Mouse (Mus musculus) CH12.LX (cell line): ENCODE results near the gene Clba1. TPM values are rescaled to one million over a fixed set of nuclear protein-coding genes. Genes with fewer than 3 reads are reported as not detected.

Source experiments
- DNase-seq: peaks from one replicate; pipeline ENCODE4 v3.0.0-alpha.2; 2013; ENCODE audit errors: extremely low read depth
- H3K27ac ChIP-seq: 2 replicates; pipeline ENCODE4 v1.5.1; 2012; ENCODE audit warnings: low read depth, mild to moderate bottlenecking, control low read depth, moderate library complexity; ENCODE audit not compliant: insufficient read depth
- H3K27me3 ChIP-seq: replicated peaks from 2 replicates; pipeline ENCODE3; 2012; ENCODE audit warnings: inconsistent platforms
- H3K36me3 ChIP-seq, 2 experiments: replicated peaks in 1 of 2; 2 replicates each; pipeline versions ENCODE3 to v1.6.1; 2012; ENCODE audit warnings: inconsistent platforms in 1 of 2, low read length in 1 of 2, mild to moderate bottlenecking in 1 of 2, mixed read lengths in 1 of 2, moderate library complexity in 1 of 2; ENCODE audit not compliant: control insufficient read depth in 1 of 2, insufficient read depth in 1 of 2
- H3K4me1 ChIP-seq, 2 experiments: 2 replicates each; pipeline ENCODE4 v1.6.1; 2012; ENCODE audit warnings: inconsistent platforms in 1 of 2, moderate library complexity in 1 of 2; ENCODE audit not compliant: insufficient read depth in 2 of 2, control insufficient read depth in 1 of 2
- H3K4me2 ChIP-seq: 2 replicates; pipeline ENCODE4 v1.6.1; 2012; ENCODE audit warnings: low read depth, mild to moderate bottlenecking, control low read depth; ENCODE audit not compliant: poor library complexity, insufficient read depth, severe bottlenecking
- H3K4me3 ChIP-seq, 3 experiments: fragments of 150-350 bp in 1 of 3; sonication (generic) in 1 of 3; replicated peaks in 1 of 3; 2 replicates each; pipeline versions ENCODE3 to v1.5.1; 2011 to 2012; ENCODE audit warnings: low read depth in 2 of 3, low read length in 2 of 3, mild to moderate bottlenecking in 2 of 3, moderate library complexity in 2 of 3, control low read depth in 1 of 3, improper control_type of control experiment in 1 of 3, inconsistent platforms in 1 of 3, mixed read lengths in 1 of 3; ENCODE audit not compliant: poor library complexity in 1 of 3
- H3K79me2 ChIP-seq: replicated peaks from 2 replicates; pipeline ENCODE4 v1.6.1; 2012; ENCODE audit warnings: mild to moderate bottlenecking, moderate library complexity; ENCODE audit not compliant: control insufficient read depth, poor library complexity, insufficient read depth, severe bottlenecking; ENCODE audit errors: extremely low read depth
- H3K9ac ChIP-seq: 2 replicates; pipeline ENCODE4 v1.6.1; 2012; ENCODE audit warnings: low read depth, mild to moderate bottlenecking, control low read depth, moderate library complexity; ENCODE audit not compliant: insufficient read depth
- H3K9me3 ChIP-seq: replicated peaks from 2 replicates; pipeline ENCODE3; 2012; ENCODE audit warnings: low read length, inconsistent platforms, mixed read lengths
- BHLHE40 ChIP-seq: IDR thresholded peaks from 2 replicates; pipeline ENCODE4 v1.6.1; 2011; ENCODE audit warnings: mild to moderate bottlenecking, low read depth, low read length, improper control_type of control experiment
- CHD2 ChIP-seq: IDR thresholded peaks from 2 replicates; pipeline ENCODE4 v1.6.1; 2011; ENCODE audit warnings: low read length, improper control_type of control experiment
- CTCF ChIP-seq, 2 experiments: IDR thresholded peaks in 1 of 2; conservative IDR thresholded peaks in 1 of 2; 2 replicates each; pipeline ENCODE4 v1.5.1; 2011 to 2012; ENCODE audit warnings: low read depth in 2 of 2, low read length in 2 of 2, improper control_type of control experiment in 1 of 2, inconsistent platforms in 1 of 2, mild to moderate bottlenecking in 1 of 2, moderate library complexity in 1 of 2
- E2F4 ChIP-seq: IDR thresholded peaks from 2 replicates; pipeline ENCODE4 v1.6.1; 2011; ENCODE audit warnings: low read depth, low read length, improper control_type of control experiment; ENCODE audit not compliant: insufficient replicate concordance
- ELF1 ChIP-seq: IDR thresholded peaks from 2 replicates; pipeline ENCODE4 v1.6.1; 2014; ENCODE audit warnings: low read depth, mild to moderate bottlenecking, inconsistent platforms, low read length, improper control_type of control experiment
- IRF4 ChIP-seq: IDR thresholded peaks from 2 replicates; pipeline ENCODE4 v1.6.1; 2014; ENCODE audit warnings: low read depth, mild to moderate bottlenecking, inconsistent platforms, low read length, improper control_type of control experiment
- MAFK ChIP-seq: IDR thresholded peaks from 2 replicates; pipeline ENCODE4 v1.6.1; 2011; ENCODE audit warnings: low read length, improper control_type of control experiment; ENCODE audit not compliant: insufficient replicate concordance
- MYC ChIP-seq: IDR thresholded peaks from 2 replicates; pipeline ENCODE4 v1.6.1; 2011; ENCODE audit warnings: low read depth, mild to moderate bottlenecking, improper control_type of control experiment, low read length
- NRF1 ChIP-seq: IDR thresholded peaks from 2 replicates; pipeline ENCODE4 v1.6.1; 2014; ENCODE audit warnings: low read depth, mild to moderate bottlenecking, inconsistent platforms, low read length, improper control_type of control experiment, moderate library complexity
- PAX5 ChIP-seq: IDR thresholded peaks from 2 replicates; pipeline ENCODE4 v1.6.1; 2012; ENCODE audit warnings: low read length, inconsistent platforms, mixed read lengths
- POLR2A ChIP-seq: IDR thresholded peaks from 2 replicates; pipeline ENCODE4 v1.6.1; 2011; ENCODE audit warnings: low read depth, mild to moderate bottlenecking, improper control_type of control experiment, low read length
- POLR2AphosphoS2 ChIP-seq: IDR thresholded peaks from 2 replicates; pipeline ENCODE4 v1.6.1; 2011; ENCODE audit warnings: low read depth, low read length, improper control_type of control experiment
- RAD21 ChIP-seq: IDR thresholded peaks from 2 replicates; pipeline ENCODE4 v1.6.1; 2011; ENCODE audit warnings: low read depth, mild to moderate bottlenecking, low read length, improper control_type of control experiment, moderate library complexity
- RCOR1 ChIP-seq: conservative IDR thresholded peaks from 2 replicates; pipeline ENCODE4 v1.6.1; 2012; ENCODE audit warnings: low read depth, mild to moderate bottlenecking, inconsistent platforms, low read length, improper control_type of control experiment
- SIN3A ChIP-seq: IDR thresholded peaks from 2 replicates; pipeline ENCODE4 v1.6.1; 2012; ENCODE audit warnings: low read length, improper control_type of control experiment, inconsistent platforms
- SMC3 ChIP-seq: IDR thresholded peaks from 2 replicates; pipeline ENCODE4 v1.6.1; 2011; ENCODE audit warnings: low read depth, low read length, improper control_type of control experiment
- UBTF ChIP-seq: IDR thresholded peaks from 2 replicates; pipeline ENCODE4 v1.6.1; 2012; ENCODE audit warnings: low read depth, mild to moderate bottlenecking, inconsistent platforms, low read length, improper control_type of control experiment, moderate library complexity
- USF2 ChIP-seq: conservative IDR thresholded peaks from 2 replicates; pipeline ENCODE4 v1.6.1; 2011; ENCODE audit warnings: low read depth, low read length, improper control_type of control experiment
- ZMIZ1 ChIP-seq: IDR thresholded peaks from 2 replicates; pipeline ENCODE4 v1.6.1; 2012; ENCODE audit warnings: low read depth, mild to moderate bottlenecking, inconsistent platforms, low read length, improper control_type of control experiment
- dilution Hi-C: fragments of 300-500 bp; cut with MboI; formaldehyde crosslinking; loops from 2 replicates; pipeline ENCODE4 v1.14.3; 2020; ENCODE audit warnings: low sequenced_read_pairs; ENCODE audit not compliant: extremely low pct_unique_long_range_greater_than_20kb, extremely low pct_ligation_motif_present
- in situ Hi-C: fragments of 300-500 bp; cut with MboI; formaldehyde crosslinking; loops from 3 replicates; pipeline ENCODE4 v1.14.3; 2019; ENCODE audit warnings: low sequenced_read_pairs, low pct_ligation_motif_present, low pct_unique_long_range_greater_than_20kb, mixed read lengths
- polyA plus RNA-seq: library from polyadenylated mRNA; unstranded; fragments of >175 nt; gene quantifications from 2 replicates; pipeline ENCODE4 v1.2.1, GENCODE M21; 2012; ENCODE audit warnings: low read depth; ENCODE audit not compliant: insufficient read length
- total RNA-seq, 2 experiments: library from RNA; depleted of rRNA; stranded (reverse); fragments of 300-350 nt in 1 of 2; fragments of >200 nt in 1 of 2; gene quantifications; 2 replicates each; pipeline ENCODE4 v1.2.3; 2012 to 2014

The Clba1 gene
- total and polyA plus RNA-seq, 3 experiments = 2.5 to 3.5 (median 3.5) TPM

DNA sequence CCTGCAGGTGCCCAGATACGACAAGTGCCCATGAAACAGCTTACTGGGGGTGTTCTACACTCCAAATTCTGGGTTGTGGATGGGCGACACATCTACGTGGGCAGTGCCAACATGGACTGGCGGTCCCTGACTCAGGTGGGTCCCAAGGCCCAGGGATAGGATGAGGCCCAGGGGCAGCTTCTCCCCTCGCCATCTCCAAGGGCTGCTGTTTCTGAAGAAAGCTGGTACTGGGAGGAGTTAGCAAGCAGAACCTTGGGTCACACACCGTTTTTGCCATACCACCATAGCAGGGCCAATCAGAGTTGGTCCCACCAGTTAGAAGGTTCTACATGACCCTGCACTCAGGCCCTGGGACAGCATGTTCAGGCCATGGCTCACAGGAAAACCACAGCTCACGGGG is 43.7 kb upstream of the Clba1 start:
- no peaks in the 10 kb centered on the region for H3K27me3 ChIP-seq
- no peak overlapping the region for H3K27ac ChIP-seq
- in situ Hi-C loops = no loop called here
- no peaks in the 10 kb centered on the region for H3K79me2 ChIP-seq
- no peak overlapping the region for H3K4me2 ChIP-seq
- H3K9ac ChIP-seq = no peak overlapping the region
- peaks cover 12 to 29% of the 10 kb centered on the region in 2 experiments for H3K4me1 ChIP-seq
- peaks cover 56 to 70% of the 10 kb centered on the region in 2 experiments for H3K36me3 ChIP-seq
- no peak overlapping the region for H3K4me3 ChIP-seq
- dilution Hi-C loops = no loop called here
- no peak for TF ChIP-seq UBTF
- TF ChIP-seq POLR2A = no peak
- TF ChIP-seq BHLHE40 = no peak
- no peak for TF ChIP-seq MAFK
- no peak for TF ChIP-seq USF2
- TF ChIP-seq RCOR1 = no peak
- no peak for TF ChIP-seq SIN3A
- no peak for TF ChIP-seq ZMIZ1
- TF ChIP-seq NRF1 = no peak
- TF ChIP-seq CTCF (conservative IDR thresholded peaks at IDR 0.05 in 1 of 2, IDR thresholded peaks at IDR 0.05 in 1 of 2; ENCODE audit: low read depth in 2 of 2, low read length in 2 of 2) = no peak
- no peak for TF ChIP-seq IRF4
- TF ChIP-seq ELF1 = no peak
- TF ChIP-seq MYC = no peak
- no peak for TF ChIP-seq SMC3
- no peak for TF ChIP-seq CHD2
- TF ChIP-seq RAD21 = no peak
- no peak for TF ChIP-seq PAX5
- no peak for TF ChIP-seq POLR2AphosphoS2
- peaks cover 1% of the 10 kb centered on the region for H3K9me3 ChIP-seq
- DNase-seq = no peak

DNA sequence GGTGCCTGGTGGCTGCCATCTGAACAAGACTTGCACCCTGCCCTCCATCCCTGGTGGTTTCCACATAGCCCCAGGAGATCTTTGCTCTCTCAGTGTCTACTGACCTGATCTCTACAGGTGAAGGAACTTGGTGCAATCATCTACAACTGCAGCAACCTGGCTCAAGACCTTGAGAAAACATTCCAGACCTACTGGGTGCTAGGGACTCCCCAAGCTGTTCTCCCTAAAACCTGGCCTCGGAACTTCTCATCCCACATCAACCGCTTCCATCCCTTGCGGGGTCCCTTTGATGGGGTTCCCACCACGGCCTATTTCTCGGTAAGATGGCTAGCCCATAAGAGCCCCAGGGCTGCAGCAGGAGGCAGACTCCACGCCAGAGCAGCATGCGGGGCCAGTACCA is 42.2 kb upstream of the Clba1 start:
- no peak for TF ChIP-seq E2F4
- TF ChIP-seq NRF1 = no peak
- dilution Hi-C loops = no loop called here
- Histone ChIP-seq H3K4me3 (no peak overlapping the region), H3K27ac (no peak overlapping the region), H3K27me3 (no peaks in the 10 kb centered on the region), H3K9me3 (no peaks in the 10 kb centered on the region), H3K9ac (no peak overlapping the region), H3K79me2 (no peaks in the 10 kb centered on the region), H3K4me2 (no peak overlapping the region), H3K36me3 (peaks cover 59 to 85% of the 10 kb centered on the region in 2 experiments), H3K4me1 (peaks cover 12 to 19% of the 10 kb centered on the region in 2 experiments)
- DNase-seq = no peak
- in situ Hi-C loops = no loop called here
